Mouse (Mus musculus) small intestine, adult 2 months (tissue): ENCODE results near the gene Trub1. TPM values are rescaled to one million over a fixed set of nuclear protein-coding genes. Genes with fewer than 3 reads are reported as not detected.

Experiments used
- H3K27ac ChIP-seq: fragments of 200-500 bp; 2 replicates; pipeline ENCODE4 v1.5.1; 2012; ENCODE audit warnings: low read depth, low read length, control low read depth, inconsistent platforms; ENCODE audit not compliant: insufficient read depth
- H3K27me3 ChIP-seq: fragments of 200-500 bp; 2 replicates; pipeline ENCODE4 v1.6.1; 2012; ENCODE audit warnings: mild to moderate bottlenecking, moderate library complexity, low read length, inconsistent platforms; ENCODE audit not compliant: control insufficient read depth, insufficient read depth
- H3K36me3 ChIP-seq: fragments of 200-500 bp; 2 replicates; pipeline ENCODE4 v1.6.1; 2012; ENCODE audit warnings: mild to moderate bottlenecking, low read length, control low read depth, inconsistent platforms; ENCODE audit not compliant: control insufficient read depth, insufficient read depth
- H3K4me1 ChIP-seq: fragments of 200-500 bp; 2 replicates; pipeline ENCODE4 v1.6.1; 2012; ENCODE audit warnings: low read length, inconsistent platforms, mixed read lengths; ENCODE audit not compliant: control insufficient read depth, insufficient read depth, insufficient read length
- H3K4me3 ChIP-seq: fragments of 200-500 bp; 2 replicates; pipeline ENCODE4 v1.5.1; 2012; ENCODE audit warnings: low read depth, mild to moderate bottlenecking, control low read depth, inconsistent platforms, low read length, moderate library complexity
- CTCF ChIP-seq: fragments of 200-500 bp; IDR thresholded peaks from 2 replicates; pipeline ENCODE4 v1.5.1; 2012; ENCODE audit warnings: low read depth, mild to moderate bottlenecking, control low read depth, inconsistent platforms, low read length, moderate library complexity, mixed read lengths; ENCODE audit not compliant: insufficient replicate concordance, insufficient read length; ENCODE audit errors: extremely low read depth
- POLR2A ChIP-seq: fragments of 200-500 bp; IDR thresholded peaks from 2 replicates; pipeline ENCODE4 v1.6.1; 2012; ENCODE audit warnings: low read depth, mild to moderate bottlenecking, control low read depth, inconsistent platforms, low read length, moderate library complexity
- WGBS: fragments of 180-500 bp; shearing (Covaris S2); methylation state at CpG from one replicate; pipeline ENCODE4 v1.1.7; 2018; 5-methylcytosine and 5-hydroxymethylcytosine counted together
- polyA plus RNA-seq: library from polyadenylated mRNA; depleted of rRNA; stranded (reverse); fragments of >200 nt; gene quantifications from 2 replicates; pipeline ENCODE4 v1.2.3, GENCODE M21; 2012

The Trub1 gene
- polyA plus RNA-seq, 1 experiment, result 1.6 TPM

DNA sequence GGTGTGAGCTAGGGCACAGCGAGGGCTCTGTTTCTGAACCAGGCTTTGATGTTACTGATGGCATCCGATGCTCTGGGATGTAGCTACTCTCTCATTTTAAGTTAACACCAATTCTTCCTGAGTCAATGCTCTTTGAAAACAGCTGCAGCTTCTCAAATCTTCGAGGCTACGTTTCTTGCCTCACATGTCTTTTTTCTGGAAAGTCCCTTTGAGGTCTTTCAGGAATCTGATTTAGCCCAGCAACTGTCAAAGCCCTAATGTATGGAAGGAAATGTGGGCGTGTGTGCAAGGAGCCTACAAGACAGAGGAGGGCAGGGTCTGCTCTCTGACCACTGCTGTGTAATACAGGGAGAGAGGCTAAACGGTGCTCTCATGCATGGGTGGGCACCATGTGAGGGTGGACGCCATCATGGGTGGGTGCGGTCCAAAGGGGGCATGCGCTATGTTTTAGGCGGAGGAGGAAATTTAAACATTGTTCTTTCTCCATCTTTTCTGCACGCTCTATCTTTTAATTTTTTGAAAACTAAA lies 55.6 kb downstream of the Trub1 start:
- no peak overlapping the region for H3K4me3 ChIP-seq
- WGBS, result 79% methylated on average over 11 of the region's 11 CpGs
- no peaks in the 10 kb centered on the region for H3K36me3 ChIP-seq
- H3K27ac ChIP-seq, result no peak overlapping the region
- H3K27me3 ChIP-seq, result no peaks in the 10 kb centered on the region
- TF ChIP-seq POLR2A (no peak), CTCF (no peak)
- no peaks in the 10 kb centered on the region for H3K4me1 ChIP-seq

DNA sequence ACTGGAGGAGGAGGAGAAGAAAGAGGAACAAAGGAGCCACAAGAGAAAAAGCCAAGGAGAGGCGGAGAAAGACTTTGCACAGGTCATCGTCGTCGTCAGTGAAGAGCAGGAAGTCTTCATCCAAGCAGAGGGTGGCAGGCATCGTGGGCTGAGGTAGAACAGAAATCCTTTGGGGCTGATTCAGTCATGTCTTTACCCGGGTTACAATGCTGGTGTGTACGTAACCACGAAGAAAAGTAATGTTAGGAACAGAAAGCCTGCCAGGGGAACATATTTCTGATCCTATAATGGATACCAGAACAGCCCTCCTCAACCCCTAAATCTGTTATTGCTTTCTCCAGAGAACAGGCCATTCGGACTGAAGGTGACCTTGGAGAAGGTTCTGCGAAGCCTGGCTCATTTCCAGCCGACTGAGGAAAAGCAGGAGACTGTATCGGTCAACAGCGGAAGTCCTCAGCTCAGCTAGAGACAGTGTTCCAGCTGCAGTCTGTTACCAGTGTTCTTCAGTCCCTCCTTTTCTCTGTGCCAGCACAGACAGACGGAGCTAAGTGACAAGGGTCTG lies 57.1 kb downstream of the Trub1 start:
- no peak for TF ChIP-seq POLR2A
- no peak for TF ChIP-seq CTCF
- Histone ChIP-seq H3K4me1 (no peaks in the 10 kb centered on the region), H3K4me3 (no peak overlapping the region), H3K36me3 (no peaks in the 10 kb centered on the region), H3K27ac (no peak overlapping the region), H3K27me3 (no peaks in the 10 kb centered on the region)
- WGBS, result 50% methylated on average over 14 of the region's 14 CpGs

DNA sequence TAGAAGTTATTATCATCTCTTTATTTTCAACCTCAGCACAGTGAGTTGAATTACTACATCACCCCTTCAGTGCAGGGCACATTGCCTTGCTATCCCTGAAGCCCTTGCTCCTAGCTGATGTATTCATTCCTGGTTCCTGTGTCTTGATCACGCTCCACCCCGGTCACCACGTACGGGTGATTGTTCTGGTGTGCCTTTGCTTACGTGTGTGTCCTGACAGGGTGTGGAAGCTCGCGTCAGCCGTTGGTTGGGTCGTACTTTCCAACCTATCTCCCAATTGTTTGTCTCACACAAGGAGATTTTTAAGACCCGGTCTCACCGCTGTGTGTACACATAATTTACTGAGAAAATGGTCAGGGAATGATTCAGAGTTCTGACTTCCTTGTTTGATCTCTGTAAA lies 58.1 kb downstream of the Trub1 start:
- no peak overlapping the region for H3K27ac ChIP-seq
- H3K36me3 ChIP-seq, result no peaks in the 10 kb centered on the region
- H3K4me3 ChIP-seq, result no peak overlapping the region
- 46% methylated on average over 11 of the region's 11 CpGs for WGBS
- TF ChIP-seq POLR2A, result no peak
- TF ChIP-seq CTCF, result no peak
- H3K27me3 ChIP-seq, result no peaks in the 10 kb centered on the region
- H3K4me1 ChIP-seq, result no peaks in the 10 kb centered on the region

DNA sequence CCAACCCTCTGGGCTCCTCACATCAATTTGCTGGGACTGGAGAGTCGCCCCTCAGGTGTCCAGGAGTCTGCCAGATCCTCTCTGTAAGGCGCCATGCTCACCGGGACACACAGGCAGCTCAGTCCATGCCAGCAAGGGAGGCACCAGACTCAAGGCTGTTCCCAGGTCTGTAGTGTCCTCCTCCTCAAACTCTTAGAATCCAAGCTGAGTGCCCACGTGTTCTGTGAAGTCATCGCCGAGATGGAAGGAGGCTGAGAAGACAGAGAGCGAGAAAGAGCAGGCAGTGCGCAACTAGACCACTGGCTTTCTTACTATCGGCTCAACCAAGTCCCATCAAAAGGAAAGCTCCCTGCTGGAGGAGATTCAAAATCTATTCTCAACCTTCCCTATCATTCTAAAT lies 60.4 kb downstream of the Trub1 start:
- Histone ChIP-seq H3K4me1 (no peaks in the 10 kb centered on the region), H3K36me3 (no peaks in the 10 kb centered on the region), H3K27ac (no peak overlapping the region), H3K27me3 (no peaks in the 10 kb centered on the region), H3K4me3 (no peak overlapping the region)
- WGBS, result 82% methylated on average over 9 of the region's 9 CpGs
- no peak for TF ChIP-seq POLR2A
- no peak for TF ChIP-seq CTCF

DNA sequence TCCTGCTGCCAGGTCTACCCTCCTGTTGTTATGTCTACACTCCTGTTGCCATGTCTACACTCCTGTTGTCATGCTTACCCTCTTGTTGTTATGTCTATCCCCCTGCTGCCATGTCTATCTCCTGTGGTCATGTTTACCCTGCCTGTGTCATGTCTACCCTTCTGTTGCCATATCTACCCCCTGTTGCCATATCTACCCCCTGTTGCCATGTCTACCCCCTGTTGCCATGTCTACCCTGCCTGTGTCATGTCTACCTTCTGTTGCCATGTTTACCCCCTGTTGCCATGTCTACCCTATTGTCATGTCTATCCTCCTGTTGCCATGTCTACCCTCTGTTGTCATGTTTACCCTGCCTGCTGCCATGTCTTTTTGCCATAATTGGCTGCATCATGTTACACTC lies 69.0 kb downstream of the Trub1 start:
- Histone ChIP-seq H3K4me3 (no peak overlapping the region), H3K27me3 (no peaks in the 10 kb centered on the region), H3K36me3 (no peaks in the 10 kb centered on the region), H3K4me1 (no peaks in the 10 kb centered on the region), H3K27ac (no peak overlapping the region)
- no peak for TF ChIP-seq POLR2A
- TF ChIP-seq CTCF, result no peak

DNA sequence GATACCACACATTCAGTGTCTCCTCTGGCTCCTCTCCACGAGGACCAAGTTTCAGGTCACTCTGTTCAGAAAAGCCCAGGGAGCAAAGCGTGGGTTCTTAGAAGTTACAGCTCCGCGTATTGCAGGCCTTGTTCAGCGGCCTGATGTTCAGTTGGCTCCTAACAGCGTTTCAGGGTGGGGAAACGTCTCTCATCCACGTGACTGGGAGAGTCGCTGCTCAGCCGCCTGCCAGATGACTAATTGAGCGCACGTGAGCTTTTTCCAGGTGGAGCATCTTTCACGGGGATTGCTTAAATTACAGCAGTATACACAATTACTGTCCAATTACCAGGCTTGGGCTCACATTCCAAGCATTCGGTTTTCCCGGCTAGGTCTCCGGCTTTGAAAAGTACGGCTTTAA lies 70.7 kb downstream of the Trub1 start:
- Histone ChIP-seq H3K4me1 (no peaks in the 10 kb centered on the region), H3K4me3 (no peak overlapping the region), H3K27ac (no peak overlapping the region), H3K36me3 (no peaks in the 10 kb centered on the region), H3K27me3 (no peaks in the 10 kb centered on the region)
- TF ChIP-seq CTCF (no peak), POLR2A (no peak)
- 70% methylated on average over 17 of the region's 17 CpGs for WGBS

DNA sequence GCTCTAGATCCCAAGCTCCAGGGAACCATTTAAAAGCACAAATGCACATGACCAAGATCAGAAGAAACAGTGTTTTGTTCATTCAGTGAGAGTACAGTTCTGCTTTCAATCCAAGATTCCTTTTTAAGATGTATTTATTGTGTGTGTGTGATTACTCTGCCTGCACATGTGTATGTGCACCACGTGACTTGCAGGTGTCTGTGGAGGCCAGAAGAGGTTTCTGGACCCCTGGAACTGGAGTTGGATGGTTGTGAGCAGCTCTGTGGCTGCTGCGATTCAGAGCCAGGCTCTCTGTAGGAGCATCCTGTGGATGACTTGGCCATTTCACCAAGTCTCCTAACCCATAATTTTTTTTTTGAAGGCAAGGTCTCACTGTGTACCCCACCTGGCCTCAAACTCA lies 73.0 kb downstream of the Trub1 start:
- Histone ChIP-seq H3K27me3 (no peaks in the 10 kb centered on the region), H3K36me3 (no peaks in the 10 kb centered on the region), H3K4me3 (no peak overlapping the region), H3K4me1 (no peaks in the 10 kb centered on the region), H3K27ac (no peak overlapping the region)
- 71% methylated on average over 2 of the region's 2 CpGs for WGBS
- TF ChIP-seq CTCF (no peak), POLR2A (no peak)
